Mouse (Mus musculus) liver, adult (tissue): ENCODE results near the gene Fgd2.

Experiments used
- GATA4 ChIP-seq: IDR thresholded peaks from 2 replicates; pipeline ENCODE4 v1.6.1; 2014; ENCODE audit warnings: mild to moderate bottlenecking, low read length; ENCODE audit not compliant: insufficient replicate concordance

Gene Fgd2

GRCm38 (mm10) chr17:29346496-29347125, 14.1 kb upstream of the Fgd2 start:
- TF ChIP-seq GATA4 = no peak

DNA sequence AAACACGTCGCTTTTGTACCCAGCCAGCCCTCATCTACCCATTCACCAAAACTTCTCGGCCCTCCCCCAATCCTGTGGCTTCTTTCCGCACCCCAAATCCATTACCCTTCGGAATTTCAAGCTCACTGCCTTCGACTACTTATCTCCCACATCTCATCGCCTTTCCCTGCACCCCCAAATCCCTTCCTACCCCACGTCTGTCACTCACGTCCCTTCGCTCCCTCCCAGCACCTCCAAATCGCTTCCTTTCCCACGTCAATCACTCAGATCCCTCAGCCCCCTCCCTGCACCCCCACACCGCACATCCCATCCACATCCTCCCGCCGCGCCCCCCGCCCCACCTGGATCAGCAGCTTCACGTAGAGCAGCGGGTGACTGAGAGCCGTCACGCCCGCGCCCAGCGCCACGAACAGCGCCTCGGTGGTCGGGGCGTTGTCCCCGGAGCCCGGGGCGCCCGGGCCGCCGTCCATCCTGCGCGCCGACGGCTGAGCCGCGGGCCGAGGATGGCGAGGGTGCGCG, 13.5 kb upstream of the Fgd2 start:
- TF ChIP-seq GATA4 = no peak

DNA sequence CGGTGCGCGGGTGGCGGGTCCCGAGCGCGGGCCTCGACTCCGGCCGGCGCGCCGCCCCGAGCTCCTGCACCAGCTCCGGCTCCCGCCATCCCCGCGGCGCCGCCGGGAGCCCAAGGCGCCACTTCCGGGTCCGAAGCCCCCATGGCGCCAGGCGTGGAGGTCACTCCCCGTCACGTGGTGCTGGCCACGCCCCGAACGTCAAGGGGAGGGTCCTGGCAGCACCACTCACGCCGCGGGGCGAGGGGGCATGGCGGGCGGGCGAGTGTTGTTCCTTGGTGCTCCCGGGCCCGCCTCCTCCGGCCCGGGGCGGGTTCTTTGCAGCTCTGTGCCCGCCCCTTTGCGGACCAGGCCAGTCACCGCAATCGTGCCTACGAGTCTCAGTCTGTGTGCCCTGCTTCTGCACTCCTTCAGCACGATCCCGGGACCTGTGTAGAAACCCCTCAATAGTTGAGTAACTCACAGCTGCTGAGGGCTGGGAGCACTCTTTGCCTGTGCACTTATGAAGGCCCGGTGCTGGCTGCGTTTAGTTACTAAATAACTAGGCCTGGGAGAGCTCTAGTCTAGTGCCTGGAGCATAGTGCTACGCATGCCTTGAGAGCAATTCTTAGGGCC, 13.0 kb upstream of the Fgd2 start, which contains the start of gene Mtch1:
Gene Mtch1 (minus strand): TSS at position 290 of the 612 bp plus-strand sequence.
- TF ChIP-seq GATA4 = peak; percentile 31; the same call in 1 of the 2 replicates

- no peak for TF ChIP-seq GATA4
Observed at GRCm38 (mm10) chr17:29348996-29349395, 11.7 kb upstream of the Fgd2 start.

GRCm38 (mm10) chr17:29355461-29355840, 5.3 kb upstream of the Fgd2 start:
- no peak for TF ChIP-seq GATA4

GRCm38 (mm10) chr17:29355841-29356478, 4.8 kb upstream of the Fgd2 start:
- no peak for TF ChIP-seq GATA4

DNA sequence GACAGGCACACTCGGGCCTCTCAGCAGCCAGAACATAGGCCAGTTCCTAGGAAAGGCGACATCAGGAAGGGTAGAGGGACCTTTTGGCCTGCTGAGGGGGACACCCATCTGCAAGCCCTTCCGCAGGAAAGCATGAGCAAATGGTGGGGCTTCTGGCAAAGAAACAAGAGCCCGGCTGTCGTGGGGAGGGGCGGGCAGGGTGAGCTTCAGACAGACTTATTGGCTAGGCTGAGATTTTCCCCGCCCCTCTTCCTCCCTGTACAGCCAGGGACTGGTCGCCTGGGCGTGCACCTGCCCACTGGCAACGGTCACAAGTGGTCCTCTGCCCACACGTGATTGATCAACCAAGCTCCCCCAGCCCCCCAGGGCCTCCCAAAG, 4.2 kb upstream of the Fgd2 start:
- peak; percentile 39; the same call in 1 of the 2 replicates for TF ChIP-seq GATA4

DNA sequence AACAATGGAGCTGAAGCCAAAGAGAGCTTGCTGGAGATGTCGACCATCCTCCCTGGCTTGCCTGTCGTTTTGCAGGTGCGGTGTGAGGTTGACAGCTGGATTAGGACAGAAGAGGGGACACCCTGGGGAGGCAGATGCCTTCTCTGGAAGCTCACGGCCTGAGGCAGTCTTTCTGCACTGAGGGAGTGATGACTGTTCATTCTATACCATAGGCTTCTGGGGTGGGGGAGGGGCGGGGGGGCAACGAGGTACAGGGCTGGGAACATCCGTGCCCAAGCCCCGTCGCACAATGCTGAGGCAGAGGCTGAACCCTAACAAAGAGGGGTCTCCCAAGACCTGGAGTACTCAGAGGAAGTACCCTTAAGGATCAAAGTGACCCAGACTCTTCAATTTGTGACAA, 3.8 kb upstream of the Fgd2 start:
- no peak for TF ChIP-seq GATA4

- TF ChIP-seq GATA4 = no peak
Observed at GRCm38 (mm10) chr17:29358928-29359327, 1.8 kb upstream of the Fgd2 start.

- TF ChIP-seq GATA4 = no peak
Observed at GRCm38 (mm10) chr17:29361982-29362691, 1.4 kb downstream of the Fgd2 start.

DNA sequence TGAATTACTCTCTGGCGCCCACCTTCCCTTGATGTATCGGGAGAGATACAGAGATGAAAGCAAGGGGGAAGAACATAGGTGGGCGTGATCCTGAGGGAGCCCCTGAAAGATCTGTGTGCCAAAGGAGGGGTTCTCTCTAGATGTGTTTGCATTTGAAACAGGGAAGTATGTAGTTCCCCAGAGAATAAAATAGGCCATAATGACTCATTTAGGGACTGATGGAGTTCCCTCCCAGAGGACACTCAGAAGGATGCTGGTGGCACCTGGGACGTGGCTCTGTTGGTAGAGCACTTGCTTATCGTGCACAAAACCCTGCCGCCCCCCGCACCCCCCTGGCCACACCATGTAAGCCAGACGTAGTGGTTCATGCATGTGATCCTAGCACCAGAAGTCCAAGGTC, 2.4 kb downstream of the Fgd2 start:
- TF ChIP-seq GATA4 = no peak

GRCm38 (mm10) chr17:29365105-29365621, 4.4 kb downstream of the Fgd2 start:
- TF ChIP-seq GATA4 = no peak

- TF ChIP-seq GATA4 = no peak
Observed at GRCm38 (mm10) chr17:29368726-29369125, 8.0 kb downstream of the Fgd2 start.

DNA sequence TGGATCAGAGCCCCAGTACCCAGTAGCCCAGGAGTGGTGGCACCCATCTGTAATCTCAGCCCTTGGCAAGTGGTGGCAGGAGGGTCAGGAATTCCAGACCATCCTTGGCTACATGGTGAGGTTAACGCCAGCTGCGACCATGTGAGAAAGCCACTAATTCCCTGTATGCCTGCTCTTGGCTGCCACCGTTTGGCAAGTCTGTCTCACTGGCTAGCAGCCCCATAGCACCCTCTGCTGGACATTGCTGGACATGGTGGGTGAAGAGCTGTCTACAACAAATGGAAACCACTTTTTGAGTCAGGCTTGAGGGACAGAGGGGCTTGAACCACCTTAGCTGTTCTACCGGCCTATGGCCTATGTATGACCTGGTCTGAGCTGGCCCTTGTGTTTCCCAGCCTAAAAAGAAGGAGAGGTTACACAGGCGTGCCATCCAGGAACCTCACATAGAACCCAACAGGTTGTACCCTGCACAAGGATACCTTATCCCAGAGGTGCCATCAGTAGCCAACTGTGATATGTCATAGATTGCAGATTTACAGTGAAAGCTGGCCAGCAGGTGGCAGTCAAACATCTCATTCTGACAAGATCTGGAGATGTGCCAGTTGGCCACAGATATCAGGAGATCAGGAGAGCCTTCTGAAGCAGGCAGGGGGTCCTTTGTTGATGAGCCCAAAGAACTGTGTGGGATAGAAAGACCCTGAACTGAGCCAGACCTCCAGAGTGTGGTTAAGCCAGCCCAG, 10.4 kb downstream of the Fgd2 start:
- TF ChIP-seq GATA4 = no peak

- TF ChIP-seq GATA4 = no peak
Observed at GRCm38 (mm10) chr17:29375871-29376270, 15.2 kb downstream of the Fgd2 start.

DNA sequence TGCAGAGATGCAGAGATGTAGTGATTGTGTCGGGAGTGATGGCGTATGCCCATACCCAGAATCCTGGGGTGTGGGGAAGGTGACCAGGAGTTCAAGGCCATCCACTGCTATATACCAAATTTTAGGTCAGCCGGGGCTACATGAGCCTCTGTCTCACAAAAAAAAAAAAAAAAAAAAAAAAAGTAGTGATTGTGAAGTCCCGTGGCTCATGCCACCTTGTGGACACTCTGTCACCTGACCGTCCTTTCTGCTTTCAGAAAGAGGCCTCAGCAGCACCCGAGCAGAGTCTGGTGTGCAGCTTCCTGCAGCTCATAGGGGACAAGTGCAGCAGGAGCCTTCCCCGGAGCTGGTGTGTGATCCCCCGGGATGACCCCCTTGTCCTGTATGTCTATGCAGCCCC, 17.3 kb downstream of the Fgd2 start:
- no peak for TF ChIP-seq GATA4
